Mouse (Mus musculus) neural tube, embryonic 11.5 days (tissue): ENCODE results near the gene Pde6g. TPM values are rescaled to one million over a fixed set of nuclear protein-coding genes. Genes with fewer than 3 reads are reported as not detected.

Source experiments
- ATAC-seq: fragments of 200-750 bp; cut with Nextera tagmentation; 2 replicates; pipeline ENCODE4 v1.8.0; 2017; ENCODE audit warnings: moderate number of reproducible peaks, mild to moderate bottlenecking, moderate TSS enrichment, moderate library complexity; ENCODE audit not compliant: insufficient read depth, low FRiP score, low TSS enrichment
- DNase-seq: peaks from one replicate; pipeline ENCODE4 v3.0.0-alpha.2; 2015; ENCODE audit warnings: low spot score
- H3K27ac ChIP-seq: fragments of 300-500 bp; sonication (generic); 2 replicates; pipeline ENCODE4 v1.5.1; 2014; ENCODE audit warnings: low read depth, mild to moderate bottlenecking, low read length
- H3K27me3 ChIP-seq: fragments of 300-500 bp; sonication (generic); 2 replicates; pipeline ENCODE4 v1.6.1; 2014; ENCODE audit warnings: mild to moderate bottlenecking, low read length, mixed read lengths; ENCODE audit not compliant: control insufficient read depth, insufficient read depth
- H3K36me3 ChIP-seq: fragments of 300-500 bp; sonication (generic); 2 replicates; pipeline ENCODE4 v1.6.1; 2014; ENCODE audit warnings: mild to moderate bottlenecking, low read length, moderate library complexity, mixed read lengths; ENCODE audit not compliant: control insufficient read depth, insufficient read depth
- H3K4me1 ChIP-seq: fragments of 300-500 bp; sonication (generic); 2 replicates; pipeline ENCODE4 v1.6.1; 2014; ENCODE audit warnings: low read length, mixed read lengths; ENCODE audit not compliant: control insufficient read depth, insufficient read depth
- H3K4me2 ChIP-seq: fragments of 300-500 bp; sonication (generic); 2 replicates; pipeline ENCODE4 v1.6.1; 2014; ENCODE audit warnings: low read depth, mild to moderate bottlenecking, moderate library complexity
- H3K4me3 ChIP-seq: fragments of 300-500 bp; sonication (generic); 2 replicates; pipeline ENCODE4 v1.5.1; 2014; ENCODE audit warnings: low read depth, low read length
- H3K9ac ChIP-seq: fragments of 300-500 bp; sonication (generic); 2 replicates; pipeline ENCODE4 v1.6.1; 2014; ENCODE audit warnings: mild to moderate bottlenecking, low read length
- H3K9me3 ChIP-seq: fragments of 300-500 bp; sonication (generic); 2 replicates; pipeline ENCODE4 v1.6.1; 2016; ENCODE audit warnings: low read length; ENCODE audit not compliant: control insufficient read depth
- WGBS: fragments of 180-500 bp; shearing (Covaris S2); extraction: QIAGEN DNeasy Blood & Tissue Kit; methylation state at CpG from one replicate; pipeline ENCODE4 v1.1.7; 2014; 5-methylcytosine and 5-hydroxymethylcytosine counted together
- polyA plus RNA-seq: library from polyadenylated mRNA; unstranded; fragments of >200 nt; fragmentation: Nextera tagmentation; extraction: Ambion mirVana; gene quantifications from 2 replicates; pipeline ENCODE4 v1.2.1, GENCODE M21; 2014

Gene Pde6g
- polyA plus RNA-seq, 1 experiment from 2014 or later, result not detected

DNA sequence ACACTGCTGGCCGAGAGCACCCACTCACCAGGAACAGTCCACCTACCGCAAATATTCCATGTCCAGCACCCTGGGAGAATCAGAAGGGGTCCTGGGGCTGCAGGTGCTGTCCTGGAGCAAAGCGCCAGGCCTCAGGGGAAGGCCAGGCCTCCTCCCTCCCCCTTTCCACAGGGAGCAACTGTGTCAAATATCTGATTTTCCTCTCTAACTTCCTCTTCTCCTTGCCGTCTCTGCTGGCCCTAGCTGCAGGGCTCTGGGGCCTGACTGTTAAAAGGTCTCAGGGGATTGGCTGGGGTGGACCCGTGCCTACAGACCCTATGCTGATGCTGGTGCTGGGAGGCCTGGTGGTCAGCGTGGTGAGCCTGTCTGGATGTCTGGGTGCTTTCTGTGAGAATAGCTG is 9.2 kb downstream of the Pde6g start:
- no peak overlapping the region for H3K9ac ChIP-seq
- WGBS, result 74% methylated on average over 6 of the region's 6 CpGs
- no peak for DNase-seq
- H3K4me1 ChIP-seq, result no peaks in the 10 kb centered on the region
- no peak overlapping the region for H3K27ac ChIP-seq
- H3K36me3 ChIP-seq, result no peaks in the 10 kb centered on the region
- no peak for ATAC-seq
- no peaks in the 10 kb centered on the region for H3K9me3 ChIP-seq
- H3K4me2 ChIP-seq, result no peak overlapping the region
- no peak overlapping the region for H3K4me3 ChIP-seq
- H3K27me3 ChIP-seq, result no peaks in the 10 kb centered on the region

DNA sequence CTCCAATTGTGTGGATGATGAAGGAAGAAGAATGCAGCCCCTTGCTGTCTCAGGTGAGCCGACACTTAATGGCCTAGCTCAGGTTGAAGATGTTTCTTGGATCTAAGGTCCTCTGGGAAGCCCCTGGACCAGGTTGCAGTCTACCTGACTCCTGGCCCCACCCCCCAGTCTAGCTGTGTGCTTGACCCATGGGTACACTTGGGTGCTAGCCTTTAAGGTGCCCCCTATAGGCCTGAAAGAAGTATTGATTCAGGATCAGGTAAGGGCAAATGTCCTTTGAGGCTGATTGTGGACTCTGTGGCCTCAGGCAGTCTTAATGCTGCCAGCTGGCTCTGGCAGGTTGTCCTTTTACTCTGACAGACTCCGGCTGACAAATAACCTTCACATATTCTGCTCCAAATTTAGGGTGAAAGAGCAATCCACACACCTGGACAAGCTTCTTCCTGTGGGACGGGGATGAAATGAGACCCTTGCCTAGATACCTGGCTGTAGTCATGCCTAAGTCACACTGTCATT is 10.5 kb downstream of the Pde6g start:
- ATAC-seq (no peak), DNase-seq (no peak)
- Histone ChIP-seq H3K36me3 (no peaks in the 10 kb centered on the region), H3K9ac (no peak overlapping the region), H3K27ac (no peak overlapping the region), H3K4me2 (no peak overlapping the region), H3K4me3 (no peak overlapping the region), H3K27me3 (no peaks in the 10 kb centered on the region), H3K9me3 (no peaks in the 10 kb centered on the region), H3K4me1 (no peaks in the 10 kb centered on the region)
- 85% methylated on average over 3 of the region's 3 CpGs for WGBS

DNA sequence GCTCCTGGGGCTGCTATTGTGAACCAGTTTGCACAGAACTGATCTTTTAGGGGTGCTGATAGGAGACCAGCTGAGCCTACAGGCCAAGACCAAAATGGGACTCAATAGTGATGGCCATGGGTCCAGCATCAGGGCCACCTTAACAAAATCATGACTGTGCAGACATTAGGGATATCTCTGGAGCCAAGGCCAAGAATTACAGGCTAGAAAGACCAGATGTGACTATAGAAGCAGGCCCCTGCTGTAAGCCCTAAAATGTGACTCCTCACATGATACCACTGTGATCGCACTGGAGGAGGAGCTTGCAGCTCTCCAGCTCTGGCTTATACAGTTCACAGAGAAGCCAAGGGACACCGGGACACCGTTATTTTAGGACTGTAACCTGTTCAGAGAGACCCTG is 11.0 kb downstream of the Pde6g start, which contains the start of gene Tspan10:
Tspan10 (plus strand) TSS at position 301 of the 400 bp plus-strand sequence.
- Histone ChIP-seq H3K4me3 (no peak within 1 kb of the TSS), H3K9me3 (no peaks in the 10 kb centered on the region), H3K36me3 (no peaks in the 10 kb centered on the region), H3K4me2 (no peak within 1 kb of the TSS), H3K27ac (no peak within 1 kb of the TSS), H3K9ac (no peak within 1 kb of the TSS), H3K4me1 (no peaks in the 10 kb centered on the region), H3K27me3 (no peaks in the 10 kb centered on the region)
- no peak for ATAC-seq
- 82% methylated on average over 3 of the region's 3 CpGs for WGBS
- DNase-seq, result no peak

DNA sequence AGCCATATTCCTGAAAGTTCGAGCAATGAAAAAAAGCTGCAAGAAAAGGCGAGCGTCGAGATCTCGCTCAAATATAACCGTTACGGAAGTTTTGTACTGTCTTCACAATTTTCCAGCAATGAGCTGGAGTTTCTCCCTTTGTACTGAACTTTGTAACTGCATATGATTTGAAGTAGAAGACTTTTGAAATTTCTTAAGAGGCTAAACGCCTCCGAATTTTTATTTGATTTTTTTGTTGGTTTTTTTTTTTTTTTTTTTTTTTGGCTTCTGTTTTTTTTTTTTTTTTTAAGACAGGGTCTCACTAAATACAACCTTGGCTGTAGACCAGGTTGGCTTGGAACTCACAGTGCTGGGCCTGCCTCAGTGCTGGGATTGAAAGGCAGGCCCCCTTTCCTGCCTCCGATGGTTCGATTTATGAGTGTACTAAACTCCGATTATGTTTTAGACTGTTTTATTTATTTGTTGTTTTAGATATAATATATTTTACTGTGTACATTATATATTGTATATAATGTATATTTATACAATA is 15.4 kb downstream of the Pde6g start:
- WGBS, result 32% methylated on average over 12 of the region's 12 CpGs
- no peak for ATAC-seq
- peaks cover 12% of the 10 kb centered on the region for H3K4me1 ChIP-seq
- H3K36me3 ChIP-seq, result peaks cover 4% of the 10 kb centered on the region
- H3K9ac ChIP-seq, result peak overlapping the region; percentile 98
- no peaks in the 10 kb centered on the region for H3K9me3 ChIP-seq
- no peak for DNase-seq
- no peak overlapping the region; the same call in 1 of the 2 replicates for H3K27ac ChIP-seq
- peak overlapping the region; percentile 99 for H3K4me3 ChIP-seq
- peak overlapping the region; percentile 75 for H3K4me2 ChIP-seq
- H3K27me3 ChIP-seq, result no peaks in the 10 kb centered on the region

DNA sequence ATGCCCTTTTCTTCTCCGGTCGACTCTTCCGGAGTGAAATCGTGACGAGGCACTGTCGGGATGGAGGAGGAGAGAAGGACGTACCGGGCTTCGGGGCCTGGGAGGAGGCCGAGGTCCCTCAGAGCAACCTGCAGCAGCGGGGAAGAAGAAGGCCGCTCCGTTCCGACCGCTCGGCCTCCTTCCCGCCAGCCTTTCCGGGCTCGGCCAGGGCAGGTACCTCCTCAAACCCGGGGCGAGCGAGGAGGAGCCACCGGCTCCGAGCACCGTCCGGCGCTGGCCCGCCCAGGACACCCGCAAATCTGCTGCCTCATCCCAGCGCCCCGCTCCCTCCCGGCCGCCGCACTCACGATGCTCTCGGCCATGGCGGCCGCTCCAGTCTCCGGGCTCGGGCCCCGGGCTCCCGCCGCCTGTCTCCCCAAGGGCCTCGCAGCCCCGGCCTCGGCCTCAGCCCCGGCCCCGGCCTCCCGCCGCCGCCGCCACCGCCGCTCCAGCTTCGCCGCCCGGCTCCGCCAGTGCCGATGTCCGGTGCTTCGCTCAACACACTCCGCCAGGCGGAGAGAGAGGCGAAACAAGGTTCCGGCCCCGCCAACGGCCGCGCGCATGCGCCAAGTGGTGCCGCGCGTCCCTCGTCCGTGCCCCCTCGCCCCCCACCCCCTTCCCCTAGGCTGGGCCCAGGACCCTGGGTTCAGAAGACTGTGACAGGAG is 16.0 kb downstream of the Pde6g start, which contains the start of gene Nploc4:
Nploc4 (minus strand) TSS at position 557 of the 705 bp plus-strand sequence.
- Histone ChIP-seq H3K36me3 (peaks cover 6% of the 10 kb centered on the region), H3K4me1 (peaks cover 12% of the 10 kb centered on the region), H3K27ac (peak within 1 kb of the TSS; percentile 64; the same call in 1 of the 2 replicates), H3K27me3 (no peaks in the 10 kb centered on the region), H3K4me3 (peak within 1 kb of the TSS; percentile 99), H3K9me3 (no peaks in the 10 kb centered on the region), H3K4me2 (peak within 1 kb of the TSS; percentile 75), H3K9ac (peak within 1 kb of the TSS; percentile 98)
- under 1% methylated on average over 55 of the region's 77 CpGs for WGBS
- DNase-seq, result peak; percentile 94
- peak; percentile 81 for ATAC-seq

DNA sequence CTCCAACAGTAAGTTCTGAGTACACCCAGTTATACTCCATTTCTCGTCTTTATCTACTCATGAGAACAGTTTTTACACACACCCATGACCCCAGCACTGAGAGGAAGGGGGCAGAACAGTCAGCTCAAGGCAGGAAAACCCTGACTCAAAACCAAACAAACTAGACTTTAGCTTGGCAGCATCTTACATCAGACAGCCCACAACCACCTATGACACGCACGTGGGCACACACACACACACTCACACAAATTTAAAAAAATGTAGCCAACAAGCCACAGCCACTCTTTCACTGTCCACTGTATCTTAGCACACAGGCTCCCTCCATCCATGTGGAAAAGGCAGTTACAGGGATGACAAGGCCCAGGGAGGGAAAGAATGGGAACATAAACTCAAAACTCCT is 26.6 kb downstream of the Pde6g start:
- no peaks in the 10 kb centered on the region for H3K27me3 ChIP-seq
- WGBS, result 98% methylated on average over 3 of the region's 3 CpGs
- H3K9me3 ChIP-seq, result no peaks in the 10 kb centered on the region
- DNase-seq, result no peak
- H3K27ac ChIP-seq, result no peak overlapping the region
- no peak overlapping the region for H3K4me3 ChIP-seq
- no peak overlapping the region for H3K4me2 ChIP-seq
- no peak for ATAC-seq
- H3K9ac ChIP-seq, result no peak overlapping the region
- no peaks in the 10 kb centered on the region for H3K4me1 ChIP-seq
- peaks cover 16% of the 10 kb centered on the region for H3K36me3 ChIP-seq

DNA sequence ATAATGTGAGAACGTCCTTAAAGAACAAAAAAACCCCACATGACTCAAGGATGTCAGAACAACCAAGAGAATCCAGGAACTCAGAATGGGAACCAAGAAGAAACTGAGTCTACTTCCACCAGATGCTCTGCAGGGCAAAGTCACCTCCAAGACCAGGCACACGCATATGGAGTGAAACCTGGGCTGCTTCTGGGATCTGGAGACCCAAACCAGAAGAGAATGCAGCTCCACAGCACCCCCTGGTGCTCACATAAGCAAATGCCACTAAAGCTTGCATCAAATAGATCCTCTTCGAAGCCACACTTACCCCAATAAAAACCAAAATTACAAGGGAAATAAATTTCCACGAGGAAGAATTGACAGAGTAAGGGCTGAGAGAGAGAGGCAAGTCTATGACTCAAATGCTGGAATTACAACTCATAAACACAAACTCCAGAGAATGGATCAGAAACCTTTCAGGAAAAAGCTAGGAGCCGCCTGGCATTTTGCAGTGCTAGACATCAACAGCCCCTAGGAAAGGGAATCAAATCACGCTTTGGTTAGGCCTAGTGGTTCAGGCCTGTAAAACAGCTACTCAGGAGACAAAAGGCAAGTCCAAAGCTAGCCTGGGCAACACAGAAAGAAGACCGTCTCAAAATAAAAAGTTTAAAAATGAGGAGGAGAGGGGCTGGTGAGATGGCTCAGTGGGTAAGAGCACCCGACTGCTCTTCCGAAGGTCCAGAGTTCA is 29.6 kb downstream of the Pde6g start:
- no peaks in the 10 kb centered on the region for H3K4me1 ChIP-seq
- H3K9ac ChIP-seq, result no peak overlapping the region
- H3K9me3 ChIP-seq, result no peaks in the 10 kb centered on the region
- DNase-seq (peak; percentile 68), ATAC-seq (no peak)
- H3K4me2 ChIP-seq, result no peak overlapping the region
- no peak overlapping the region; the same call in 1 of the 2 replicates for H3K27ac ChIP-seq
- peaks cover 26% of the 10 kb centered on the region for H3K36me3 ChIP-seq
- H3K4me3 ChIP-seq, result no peak overlapping the region
- 77% methylated on average over 9 of the region's 9 CpGs for WGBS
- H3K27me3 ChIP-seq, result no peaks in the 10 kb centered on the region

DNA sequence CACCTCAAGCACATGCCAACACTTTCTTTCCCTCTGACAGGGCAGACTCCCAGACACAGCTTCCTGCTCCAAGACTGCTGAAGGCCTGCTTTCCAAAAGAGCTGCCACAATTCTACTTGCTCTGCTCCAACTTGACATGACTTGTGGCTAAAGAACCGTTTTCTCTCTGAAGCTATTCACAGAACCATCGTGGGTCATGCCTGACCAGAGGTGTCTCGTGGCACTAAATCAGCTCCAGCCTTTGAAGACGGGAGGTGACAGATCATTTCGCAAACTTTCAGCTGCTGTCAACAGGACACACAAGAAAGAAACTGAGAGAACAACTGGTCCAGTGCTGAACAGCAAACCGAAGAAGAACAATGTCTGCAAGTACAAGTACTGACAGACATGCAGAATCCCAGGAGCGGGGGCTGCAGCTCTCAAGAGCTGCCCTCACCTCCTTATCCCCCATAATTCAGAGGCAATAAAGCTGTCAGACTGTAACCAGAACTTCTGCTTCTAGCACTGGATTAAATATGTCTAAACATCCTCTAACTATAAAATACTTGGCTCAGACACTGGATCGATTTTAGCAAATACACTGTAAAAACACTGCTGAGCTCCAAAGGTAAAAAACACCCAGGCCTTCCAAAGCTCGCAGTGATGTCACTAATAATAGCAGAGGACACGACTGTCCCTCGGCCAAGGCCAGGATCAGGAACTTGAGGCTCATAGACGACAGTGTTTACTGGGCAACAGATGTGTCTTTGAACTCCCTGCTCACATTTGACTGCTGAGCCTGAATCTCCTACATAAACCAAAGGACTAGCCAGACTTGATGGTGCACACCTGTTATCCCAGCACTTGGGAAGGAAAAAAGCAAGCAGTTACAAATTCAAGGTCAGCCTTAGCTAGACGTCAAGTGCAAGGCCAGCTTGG is 30.4 kb downstream of the Pde6g start:
- Histone ChIP-seq H3K9me3 (no peaks in the 10 kb centered on the region), H3K4me3 (no peak overlapping the region), H3K27ac (no peak overlapping the region), H3K36me3 (peaks cover 20% of the 10 kb centered on the region), H3K27me3 (no peaks in the 10 kb centered on the region), H3K4me2 (no peak overlapping the region), H3K9ac (no peak overlapping the region), H3K4me1 (no peaks in the 10 kb centered on the region)
- 77% methylated on average over 13 of the region's 13 CpGs for WGBS
- ATAC-seq (no peak), DNase-seq (no peak)
